Mouse (Mus musculus) fibroblast of lung, adult 2 months (primary cell): ENCODE measurements around the gene Atg4d.
"Not testable (repeated sequence)": the region's sequence is repeated elsewhere in the genome, so short reads cannot be mapped to it uniquely, and the experiment has no call there.

Experiments used
- DNase-seq: peaks from one replicate; pipeline ENCODE4 v3.0.0-alpha.2; 2011; ENCODE audit warnings: low read depth

Gene Atg4d

GRCm38 (mm10) chr9:21241343-21241742 lies 23.8 kb upstream of the Atg4d start:
- peak; percentile 70 for DNase-seq

GRCm38 (mm10) chr9:21243826-21244427 lies 21.2 kb upstream of the Atg4d start:
- no peak for DNase-seq

- DNase-seq = no peak
Observed at GRCm38 (mm10) chr9:21244428-21245112, 20.5 kb upstream of the Atg4d start.

- DNase-seq = no peak
Observed at GRCm38 (mm10) chr9:21245113-21245487, 20.0 kb upstream of the Atg4d start.

- no peak for DNase-seq
Observed at GRCm38 (mm10) chr9:21246342-21246741, 18.8 kb upstream of the Atg4d start.

GRCm38 (mm10) chr9:21248326-21248725 lies 16.8 kb upstream of the Atg4d start, which contains the start of gene S1pr5:
TSS of gene S1pr5 (minus strand) at chr9:21248443.
- DNase-seq = no peak

- no peak for DNase-seq
Observed at GRCm38 (mm10) chr9:21249629-21250508, 15.2 kb upstream of the Atg4d start.

- no peak for DNase-seq
Observed at GRCm38 (mm10) chr9:21250509-21250908, 14.6 kb upstream of the Atg4d start.

GRCm38 (mm10) chr9:21251116-21251735 lies 13.9 kb upstream of the Atg4d start:
- no peak for DNase-seq

- no peak for DNase-seq
Observed at GRCm38 (mm10) chr9:21254690-21255089, 10.4 kb upstream of the Atg4d start.

GRCm38 (mm10) chr9:21256349-21256748 lies 8.7 kb upstream of the Atg4d start:
- not testable (repeated sequence) for DNase-seq

GRCm38 (mm10) chr9:21260491-21261040 lies 4.5 kb upstream of the Atg4d start:
- DNase-seq = no peak

GRCm38 (mm10) chr9:21261831-21262230 lies 3.3 kb upstream of the Atg4d start:
- no peak for DNase-seq

GRCm38 (mm10) chr9:21264272-21264999 lies 657 bp upstream of the Atg4d start:
- no peak for DNase-seq

GRCm38 (mm10) chr9:21265611-21266010 lies 518 bp downstream of the Atg4d start:
- no peak for DNase-seq

- DNase-seq = no peak
Observed at GRCm38 (mm10) chr9:21266889-21267288, 1.8 kb downstream of the Atg4d start.

GRCm38 (mm10) chr9:21268305-21268704 lies 3.2 kb downstream of the Atg4d start:
- no peak for DNase-seq

GRCm38 (mm10) chr9:21269590-21269989 lies 4.5 kb downstream of the Atg4d start:
- DNase-seq = not testable (repeated sequence)

GRCm38 (mm10) chr9:21272391-21272790 lies 7.3 kb downstream of the Atg4d start:
- DNase-seq = no peak

- no peak for DNase-seq
Observed at GRCm38 (mm10) chr9:21273094-21273493, 8.0 kb downstream of the Atg4d start.

GRCm38 (mm10) chr9:21273520-21274228 lies 8.6 kb downstream of the Atg4d start:
- DNase-seq = no peak
